Mouse (Mus musculus): ENCODE results near the gene 1700003E16Rik.

Gene 1700003E16Rik

GRCm38 (mm10) chr6:83159456-83159855 lies 3.3 kb downstream of the 1700003E16Rik start:
- peak; percentile 25 for DNase-seq (ENCODE audit: low spot score)

DNA sequence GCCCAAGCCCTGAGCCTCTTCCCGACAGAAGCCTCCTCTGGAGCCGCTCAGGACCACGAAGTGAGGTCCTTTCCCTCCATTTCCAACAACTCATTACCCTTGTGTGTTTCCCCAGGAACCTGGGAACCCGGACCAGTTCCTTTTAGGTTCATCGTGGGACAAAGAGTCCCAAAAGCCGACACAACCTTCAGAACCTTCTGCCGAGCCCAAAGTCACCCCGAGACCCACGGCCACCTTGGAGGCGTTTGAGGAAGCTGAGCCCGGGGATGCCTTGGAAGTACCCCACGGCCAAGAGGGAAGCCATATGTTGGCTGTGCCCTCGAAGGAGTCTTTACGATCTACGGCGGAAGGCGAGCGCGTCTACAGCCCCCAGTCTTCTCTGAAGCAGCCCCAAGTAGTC lies 5.2 kb downstream of the 1700003E16Rik start:
- DNase-seq (ENCODE audit: low spot score): no peak

GRCm38 (mm10) chr6:83161921-83162641 lies 5.9 kb downstream of the 1700003E16Rik start:
- peak; percentile 35 for DNase-seq (ENCODE audit: low spot score)

- peak; percentile 63 for DNase-seq (ENCODE audit: low spot score)
Measured at GRCm38 (mm10) chr6:83162701-83163100, 6.5 kb downstream of the 1700003E16Rik start.

- no peak for DNase-seq (ENCODE audit: low spot score)
Measured at GRCm38 (mm10) chr6:83165026-83165606, 8.9 kb downstream of the 1700003E16Rik start.

DNA sequence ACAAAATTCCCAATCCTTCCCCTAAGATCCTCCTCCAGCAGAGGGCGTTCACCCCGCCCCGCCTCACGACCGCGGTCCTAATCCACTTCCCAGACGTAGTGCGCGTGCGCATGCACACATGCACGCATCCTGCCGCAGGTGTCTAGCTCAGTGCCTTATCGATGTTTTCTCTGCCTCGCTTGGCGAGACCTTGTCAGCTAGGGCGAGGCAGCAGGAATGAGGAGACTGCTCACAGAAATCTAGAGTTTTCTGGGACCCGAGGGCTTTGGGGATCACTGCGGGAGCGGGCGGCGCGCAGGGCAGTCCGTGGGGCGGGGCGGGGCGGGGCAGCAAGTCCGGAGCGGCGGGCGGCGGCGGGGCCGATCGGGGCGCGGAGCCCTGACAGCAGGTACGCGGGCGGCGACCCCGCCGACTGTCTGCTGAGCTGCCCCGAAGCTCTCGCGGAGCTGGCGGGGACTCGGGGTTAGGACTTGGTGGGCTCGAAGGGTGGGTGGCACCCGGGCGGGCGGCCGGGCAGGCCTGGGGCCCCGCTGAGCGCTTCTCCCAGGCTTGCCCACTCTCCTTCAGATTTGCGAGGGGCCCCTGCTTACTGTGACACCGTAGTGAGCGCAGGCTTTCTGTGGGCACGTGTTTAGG lies 9.5 kb downstream of the 1700003E16Rik start, which contains the start of gene Dctn1:
TSS of gene Dctn1 (plus strand) at position 314 of the 636 bp plus-strand sequence.
- DNase-seq (ENCODE audit: low spot score): peak; percentile 97

GRCm38 (mm10) chr6:83166243-83166630 lies 10.0 kb downstream of the 1700003E16Rik start:
- DNase-seq (ENCODE audit: low spot score): no peak

DNA sequence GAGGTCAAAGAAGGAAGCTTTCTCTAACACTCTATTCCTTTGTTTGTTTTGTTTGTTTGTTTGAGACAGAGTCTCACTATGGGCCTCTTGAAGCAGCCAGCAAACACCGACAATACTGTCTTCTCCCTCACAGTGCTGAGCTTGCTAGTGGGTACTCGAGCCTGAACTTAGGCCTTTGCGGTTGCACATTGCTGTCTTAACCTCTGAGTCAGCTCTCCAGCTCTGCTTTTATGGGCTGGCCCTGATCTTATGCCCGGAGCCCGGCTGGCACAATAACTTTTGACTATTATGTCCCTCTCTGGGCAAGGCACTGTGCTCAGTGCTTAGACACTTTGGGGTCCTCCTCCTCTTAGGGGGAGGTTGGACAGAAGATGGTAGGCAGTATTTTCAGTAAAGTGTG lies 13.7 kb downstream of the 1700003E16Rik start:
- DNase-seq (ENCODE audit: low spot score): no peak

DNA sequence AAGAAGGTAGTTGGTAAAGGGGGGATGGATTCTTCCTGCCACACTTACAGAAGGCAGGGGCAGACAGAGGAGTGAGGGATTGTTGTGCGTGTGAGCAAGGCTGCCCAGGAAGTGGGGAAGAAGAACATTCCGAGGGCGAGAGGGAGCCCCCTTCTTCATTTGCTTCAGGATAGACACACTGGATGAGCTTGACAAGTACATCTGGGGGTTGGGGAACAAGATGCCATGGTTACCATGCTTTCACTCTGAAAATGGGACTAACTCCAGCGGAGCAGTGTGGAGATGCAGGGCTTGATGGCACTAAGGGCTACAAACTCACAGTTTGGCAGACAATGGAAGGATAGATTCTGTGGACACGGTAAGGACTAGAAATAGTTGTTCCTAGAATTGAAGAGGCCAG lies 14.9 kb downstream of the 1700003E16Rik start:
- no peak for DNase-seq (ENCODE audit: low spot score)

DNA sequence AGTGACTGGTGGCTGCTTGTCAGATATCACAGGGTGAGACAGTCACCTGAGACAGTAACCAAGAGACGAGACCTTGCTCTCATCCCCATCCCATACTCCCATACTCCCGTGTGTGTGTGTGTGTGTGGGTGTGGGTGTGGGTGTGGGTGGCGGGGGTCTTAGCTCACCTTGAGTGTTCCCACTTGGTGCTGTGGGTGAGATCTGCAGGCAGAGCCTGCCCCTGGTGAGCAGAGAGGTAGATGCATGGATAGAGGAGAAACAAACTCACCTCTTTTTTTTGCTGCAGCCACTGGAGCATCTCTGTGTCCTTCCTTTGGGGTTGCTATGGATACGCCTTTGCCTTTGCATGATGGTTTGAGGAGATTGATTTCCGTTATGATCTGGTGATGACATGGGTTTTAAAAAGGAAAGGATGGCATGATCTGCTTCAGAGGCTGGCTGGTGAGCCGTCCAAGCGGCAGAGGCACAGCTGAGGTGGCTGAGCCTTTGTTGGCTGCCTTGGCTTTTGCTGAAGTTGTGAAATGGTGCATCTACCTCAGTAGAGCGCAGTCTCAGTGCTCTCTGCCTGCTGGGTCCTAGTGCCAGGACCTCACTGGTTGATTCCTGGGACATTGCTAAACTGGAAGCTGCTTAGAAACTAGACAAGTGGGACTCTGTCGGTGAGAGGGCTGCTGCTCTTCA lies 16.2 kb downstream of the 1700003E16Rik start:
- DNase-seq (ENCODE audit: low spot score): no peak

GRCm38 (mm10) chr6:83175996-83176395 lies 19.8 kb downstream of the 1700003E16Rik start:
- no peak for DNase-seq (ENCODE audit: low spot score)

DNA sequence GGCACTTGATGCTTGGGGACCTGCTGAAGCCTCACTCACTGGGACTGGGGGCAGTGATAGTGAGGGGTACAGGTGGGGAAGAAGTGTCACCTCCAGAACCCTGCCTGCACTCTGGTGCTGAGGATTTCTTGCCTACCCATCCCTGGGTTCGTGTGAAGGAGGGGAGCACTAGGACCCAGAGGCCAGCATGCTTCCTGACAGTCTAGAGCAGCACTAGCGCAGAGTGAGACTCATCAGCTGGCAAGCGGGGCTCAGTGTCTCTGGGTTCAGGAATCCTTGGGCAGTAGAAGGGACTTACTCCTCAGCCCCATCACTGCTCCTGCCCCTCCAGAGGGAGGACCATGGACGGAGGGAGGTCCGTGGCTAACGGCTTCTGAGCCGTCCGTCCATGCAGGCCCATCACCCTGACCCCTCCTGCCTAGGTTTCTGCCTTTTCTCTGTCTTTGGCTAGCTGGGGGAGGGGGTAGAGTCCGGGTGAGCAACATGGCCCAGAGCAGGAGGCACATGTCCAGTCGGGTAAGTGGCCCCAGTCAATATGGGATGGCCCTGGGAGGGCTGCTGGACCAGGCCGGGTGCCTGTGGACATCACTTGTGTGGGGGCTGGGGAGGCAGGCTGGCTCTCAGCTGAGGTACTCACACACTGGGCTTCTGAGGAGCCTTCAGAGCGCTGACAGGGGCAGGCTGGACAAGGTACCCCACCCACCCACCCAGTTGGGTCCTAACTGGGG lies 23.4 kb downstream of the 1700003E16Rik start:
- DNase-seq (ENCODE audit: low spot score): no peak

GRCm38 (mm10) chr6:83180605-83181004 lies 24.4 kb downstream of the 1700003E16Rik start:
- DNase-seq (ENCODE audit: low spot score): no peak

GRCm38 (mm10) chr6:83184858-83185435 lies 28.7 kb downstream of the 1700003E16Rik start:
- no peak for DNase-seq (ENCODE audit: low spot score)

GRCm38 (mm10) chr6:83185895-83186861 lies 30.0 kb downstream of the 1700003E16Rik start:
- no peak for DNase-seq (ENCODE audit: low spot score)

- no peak for DNase-seq (ENCODE audit: low spot score)
Measured at GRCm38 (mm10) chr6:83186946-83187345, 30.7 kb downstream of the 1700003E16Rik start.

DNA sequence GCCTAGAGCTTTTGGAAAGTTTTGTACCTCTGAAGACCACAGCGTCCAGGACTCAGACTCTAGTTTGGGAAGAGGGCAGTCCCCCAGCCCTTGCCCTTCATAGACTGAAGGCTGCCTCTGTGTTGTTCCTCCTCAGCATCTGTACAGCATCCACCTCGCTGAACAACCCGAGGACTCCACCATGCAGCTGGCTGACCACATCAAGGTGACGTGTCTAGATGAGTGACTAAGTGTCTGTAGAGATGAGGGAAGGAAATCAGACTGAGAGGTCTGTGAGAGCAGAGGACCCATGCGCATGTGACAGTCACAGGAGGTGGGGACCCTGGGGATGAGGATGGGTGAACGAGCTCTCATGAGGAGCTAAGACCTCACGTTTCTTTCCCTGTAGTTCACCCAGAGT lies 37.4 kb downstream of the 1700003E16Rik start:
- no peak for DNase-seq (ENCODE audit: low spot score)

GRCm38 (mm10) chr6:83197345-83198004 lies 41.3 kb downstream of the 1700003E16Rik start:
- DNase-seq (ENCODE audit: low spot score): no peak

- no peak for DNase-seq (ENCODE audit: low spot score)
Measured at GRCm38 (mm10) chr6:83203320-83203719, 47.1 kb downstream of the 1700003E16Rik start.

DNA sequence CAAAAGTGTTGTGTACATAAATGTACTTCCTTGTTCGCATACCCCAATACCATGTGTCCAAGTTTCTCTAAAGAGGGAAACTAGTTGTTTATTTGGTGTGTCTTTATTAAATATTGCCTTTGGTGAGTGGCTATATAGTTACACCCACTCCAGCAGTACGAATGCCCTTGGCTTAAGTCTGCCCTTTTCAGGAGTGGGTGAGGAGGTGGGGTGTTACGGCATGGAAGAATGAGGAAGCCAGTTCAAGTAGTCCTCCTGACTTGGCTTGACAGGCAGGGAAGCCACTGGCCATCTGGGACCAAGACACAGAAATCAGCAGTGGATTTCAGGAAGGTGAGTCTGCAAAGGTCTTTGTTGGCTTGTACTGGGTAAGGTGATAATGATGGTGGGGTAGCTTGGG lies 49.6 kb downstream of the 1700003E16Rik start:
- no peak for DNase-seq (ENCODE audit: low spot score)
